Mouse (Mus musculus) MEL (cell line): ENCODE measurements around the gene Rassf6. TPM values are rescaled to one million over a fixed set of nuclear protein-coding genes. Genes with fewer than 3 reads are reported as not detected.

Experiments used
- DNase-seq: peaks from one replicate; pipeline ENCODE4 v3.0.0; 2011; ENCODE audit warnings: low read depth, low spot score
- H3K27ac ChIP-seq: 2 replicates; pipeline ENCODE4 v1.5.1; 2012; ENCODE audit warnings: low read depth, mild to moderate bottlenecking, control low read depth, low read length, moderate library complexity; ENCODE audit not compliant: control insufficient read depth
- H3K27me3 ChIP-seq, 2 experiments: fragments of 150-350 bp in 1 of 2; sonication (generic) in 1 of 2; 2 replicates each; pipeline ENCODE4 v1.6.1; 2012; ENCODE audit warnings: low read length in 2 of 2, mild to moderate bottlenecking in 2 of 2, improper control_type of control experiment in 1 of 2, moderate library complexity in 1 of 2; ENCODE audit not compliant: insufficient read depth in 2 of 2, control insufficient read depth in 1 of 2
- H3K36me3 ChIP-seq, 2 experiments: 2 replicates each; pipeline ENCODE4 v1.6.1; 2012 to 2014; ENCODE audit warnings: low read length in 2 of 2, improper control_type of control experiment in 1 of 2, inconsistent platforms in 1 of 2, mild to moderate bottlenecking in 1 of 2; ENCODE audit not compliant: insufficient read depth in 2 of 2, control insufficient read depth in 1 of 2
- H3K4me1 ChIP-seq, 2 experiments: fragments of 150-350 bp in 1 of 2; sonication (generic) in 1 of 2; 2 replicates each; pipeline ENCODE4 v1.6.1; 2012; ENCODE audit warnings: low read length in 2 of 2, improper control_type of control experiment in 1 of 2, mild to moderate bottlenecking in 1 of 2; ENCODE audit not compliant: insufficient read depth in 2 of 2, control insufficient read depth in 1 of 2
- H3K4me3 ChIP-seq, 2 experiments: fragments of 150-350 bp in 1 of 2; sonication (generic) in 1 of 2; 2 replicates each; pipeline ENCODE4 v1.5.1; 2012; ENCODE audit warnings: low read depth in 2 of 2, low read length in 2 of 2, mild to moderate bottlenecking in 2 of 2, moderate library complexity in 2 of 2, control low read depth in 1 of 2, improper control_type of control experiment in 1 of 2; ENCODE audit not compliant: control insufficient read depth in 1 of 2, insufficient read depth in 1 of 2
- H3K79me2 ChIP-seq: 2 replicates; pipeline ENCODE4 v1.6.1; 2012; ENCODE audit warnings: mild to moderate bottlenecking, low read length, moderate library complexity; ENCODE audit not compliant: control insufficient read depth, poor library complexity, insufficient read depth
- H3K9ac ChIP-seq: 2 replicates; pipeline ENCODE4 v1.6.1; 2012; ENCODE audit warnings: low read depth, mild to moderate bottlenecking, control low read depth, low read length, moderate library complexity; ENCODE audit not compliant: control insufficient read depth, poor library complexity, severe bottlenecking
- H3K9me3 ChIP-seq: fragments of 150-350 bp; sonication (generic); replicated peaks from 2 replicates; pipeline ENCODE4 v1.6.1; 2012; ENCODE audit warnings: mild to moderate bottlenecking, low read length, improper control_type of control experiment, moderate library complexity; ENCODE audit not compliant: insufficient read depth
- CTCF ChIP-seq, 3 experiments: IDR thresholded peaks in 2 of 3; conservative IDR thresholded peaks in 1 of 3; 2 replicates each; pipeline ENCODE4 v1.5.1; 2011 to 2012; ENCODE audit warnings: low read length in 3 of 3, low read depth in 2 of 3, mild to moderate bottlenecking in 2 of 3, improper control_type of control experiment in 1 of 3, inconsistent platforms in 1 of 3, mixed read lengths in 1 of 3, moderate library complexity in 1 of 3; ENCODE audit not compliant: control insufficient read depth in 1 of 3, insufficient read depth in 1 of 3, poor library complexity in 1 of 3, severe bottlenecking in 1 of 3
- E2F4 ChIP-seq: IDR thresholded peaks from 2 replicates; pipeline ENCODE4 v1.6.1; 2011; ENCODE audit warnings: low read depth, low read length, improper control_type of control experiment, borderline replicate concordance
- ELF1 ChIP-seq: IDR thresholded peaks from 2 replicates; pipeline ENCODE4 v1.6.1; 2014; ENCODE audit warnings: low read depth, mild to moderate bottlenecking, inconsistent platforms, low read length, improper control_type of control experiment, moderate library complexity
- GATA1 ChIP-seq: IDR thresholded peaks from 2 replicates; pipeline ENCODE4 v1.6.1; 2011; ENCODE audit warnings: low read depth, low read length, improper control_type of control experiment
- MAFK ChIP-seq: IDR thresholded peaks from 2 replicates; pipeline ENCODE4 v1.6.1; 2011; ENCODE audit warnings: low read depth, mild to moderate bottlenecking, low read length, improper control_type of control experiment, borderline replicate concordance
- MAX ChIP-seq: IDR thresholded peaks from 2 replicates; pipeline ENCODE4 v1.6.1; 2011; ENCODE audit warnings: low read length, improper control_type of control experiment
- MEF2A ChIP-seq: IDR thresholded peaks from 2 replicates; pipeline ENCODE4 v1.6.1; 2014; ENCODE audit warnings: low read depth, mild to moderate bottlenecking, inconsistent platforms, low read length, improper control_type of control experiment; ENCODE audit not compliant: poor library complexity, insufficient replicate concordance, severe bottlenecking; ENCODE audit errors: extremely low read depth
- MYB ChIP-seq: IDR thresholded peaks from 2 replicates; pipeline ENCODE4 v1.6.1; 2011; ENCODE audit warnings: mild to moderate bottlenecking, low read depth, low read length, improper control_type of control experiment
- RAD21 ChIP-seq: IDR thresholded peaks from 2 replicates; pipeline ENCODE4 v1.6.1; 2011; ENCODE audit warnings: mild to moderate bottlenecking, low read depth, low read length, improper control_type of control experiment
- RCOR1 ChIP-seq: IDR thresholded peaks from 2 replicates; pipeline ENCODE4 v1.6.1; 2012; ENCODE audit warnings: low read depth, mild to moderate bottlenecking, inconsistent platforms, low read length, improper control_type of control experiment
- SMC3 ChIP-seq: IDR thresholded peaks from 2 replicates; pipeline ENCODE4 v1.6.1; 2011; ENCODE audit warnings: low read depth, low read length, improper control_type of control experiment
- TAL1 ChIP-seq: IDR thresholded peaks from 2 replicates; pipeline ENCODE4 v1.6.1; 2012; ENCODE audit warnings: mild to moderate bottlenecking, inconsistent platforms, low read length, moderate library complexity, mixed read lengths
- ZC3H11A ChIP-seq: IDR thresholded peaks from 2 replicates; pipeline ENCODE4 v1.6.1; 2012; ENCODE audit warnings: low read depth, mild to moderate bottlenecking, inconsistent platforms, low read length, improper control_type of control experiment
- ZNF384 ChIP-seq: IDR thresholded peaks from 2 replicates; pipeline ENCODE4 v1.6.1; 2012; ENCODE audit warnings: low read depth, mild to moderate bottlenecking, inconsistent platforms, low read length, improper control_type of control experiment
- polyA plus RNA-seq, 2 experiments: library from polyadenylated mRNA; stranded (reverse) in 1 of 2; unstranded in 1 of 2; fragments of >175 nt in 1 of 2; fragments of >200 nt in 1 of 2; gene quantifications; 2 replicates each; pipeline versions ENCODE4 v1.2.1 to v1.2.4; 2012; ENCODE audit warnings: low replicate concordance in 2 of 2, low read depth in 1 of 2; ENCODE audit not compliant: insufficient read length in 2 of 2, insufficient read depth in 1 of 2, missing spikeins in 1 of 2
- total RNA-seq: library from RNA; depleted of rRNA; stranded (reverse); fragments of 300-350 nt; gene quantifications from 2 replicates; pipeline ENCODE4 v1.2.3, GENCODE M21; 2012

Rassf6 gene
- total and polyA plus RNA-seq, 3 experiments = 0.39 TPM; not detected in 2

- peaks cover 13 to 35% of the 10 kb centered on the region in 2 experiments for H3K4me1 ChIP-seq
Measured at GRCm38 (mm10) chr5:90591936-90592335, 48.5 kb downstream of the Rassf6 start.

GRCm38 (mm10) chr5:90590676-90591075, 49.8 kb downstream of the Rassf6 start:
- Histone ChIP-seq H3K27ac (no peak overlapping the region), H3K4me3 (no peak overlapping the region), H3K27me3 (no peaks in the 10 kb centered on the region), H3K9me3 (no peaks in the 10 kb centered on the region), H3K4me1 (peaks cover 5 to 30% of the 10 kb centered on the region in 2 experiments), H3K79me2 (peaks cover 6% of the 10 kb centered on the region; the same call in 1 of the 2 replicates), H3K36me3 (peaks cover 0 to 24% of the 10 kb centered on the region in 2 experiments; a peak in 2 of 4 replicates), H3K9ac (no peak overlapping the region)
- DNase-seq = no peak
- TF ChIP-seq GATA1 (no peak), SMC3 (no peak), TAL1 (no peak), ELF1 (no peak), MAFK (no peak), CTCF (IDR thresholded peaks at IDR 0.05 in 2 of 3, conservative IDR thresholded peaks at IDR 0.05 in 1 of 3; ENCODE audit: control insufficient read depth in 1 of 3, insufficient read depth in 1 of 3, low read depth in 2 of 3, low read length in 3 of 3, poor library complexity in 1 of 3, severe bottlenecking in 1 of 3) (no peak), ZNF384 (no peak)

More at GRCm38 (mm10) chr5:90591936-90592335, 48.5 kb downstream of the Rassf6 start:
- peaks cover 6% of the 10 kb centered on the region; the same call in 1 of the 2 replicates for H3K79me2 ChIP-seq
- H3K27me3 ChIP-seq = no peaks in the 10 kb centered on the region
- no peak overlapping the region for H3K27ac ChIP-seq
- no peak overlapping the region for H3K4me3 ChIP-seq
- H3K36me3 ChIP-seq = peaks cover 0 to 35% of the 10 kb centered on the region in 2 experiments; a peak in 2 of 4 replicates
- no peak overlapping the region for H3K9ac ChIP-seq
- peak; percentile 58 for DNase-seq
- H3K9me3 ChIP-seq = no peaks in the 10 kb centered on the region
- TF ChIP-seq MAX (0 out of 2 replicates have a peak, but pooled peaks have one; percentile 30), RCOR1 (no peak)

- peak overlapping the region; percentile 53 for H3K27ac ChIP-seq
- H3K9me3 ChIP-seq = no peaks in the 10 kb centered on the region
- H3K27me3 ChIP-seq = no peaks in the 10 kb centered on the region
- H3K9ac ChIP-seq = peak overlapping the region; percentile 64
- H3K36me3 ChIP-seq = peaks cover 0 to 9% of the 10 kb centered on the region in 2 experiments; a peak in 2 of 4 replicates
- H3K4me3 ChIP-seq = peak overlapping the region; percentile 77 to 81
- peaks cover 0 to 26% of the 10 kb centered on the region in 2 experiments; a peak in 2 of 4 replicates for H3K4me1 ChIP-seq
- peak; percentile 88 for DNase-seq
- peak; percentile 39 for TF ChIP-seq SMC3
- peak; percentile 47 for TF ChIP-seq RAD21
- 0 out of 2 replicates have a peak, but pooled peaks have one; percentile 19 for TF ChIP-seq ZC3H11A
- no peak for TF ChIP-seq RCOR1
- no peak for TF ChIP-seq MYB
- TF ChIP-seq MEF2A = no peak
- peak; percentile 49 to 73 (median 64) for TF ChIP-seq CTCF (IDR thresholded peaks at IDR 0.05 in 2 of 3, conservative IDR thresholded peaks at IDR 0.05 in 1 of 3; ENCODE audit: control insufficient read depth in 1 of 3, insufficient read depth in 1 of 3, low read depth in 2 of 3, low read length in 3 of 3, poor library complexity in 1 of 3, severe bottlenecking in 1 of 3)
- no peak for TF ChIP-seq E2F4
- peaks cover 6% of the 10 kb centered on the region; the same call in 1 of the 2 replicates for H3K79me2 ChIP-seq
Measured at GRCm38 (mm10) chr5:90588708-90589595, 51.5 kb downstream of the Rassf6 start.
